Mouse (Mus musculus) inflammation-experienced regulatory T-cells, adult 6 months (primary cell): Measurements from ENCODE around the gene Gm10382. TPM values are rescaled to one million over a fixed set of nuclear protein-coding genes. Genes with fewer than 3 reads are reported as not detected.
"Not testable (repeated sequence)": the region's sequence is repeated elsewhere in the genome, so short reads cannot be mapped to it uniquely, and the experiment has no call there.

ENCODE experiments used
- ATAC-seq: one replicate; pipeline ENCODE4 v1.8.0; 2017
- polyA plus RNA-seq, 3 experiments: library from polyadenylated mRNA; unstranded; fragments of 100-300 nt; shearing (Covaris generic); gene quantifications; one replicate each; pipeline ENCODE4 v1.2.1; 2017

Gene Gm10382
- polyA plus RNA-seq, 3 experiments from 2014 or later, result 0.65 to 1.1 (median 1.0) TPM

DNA sequence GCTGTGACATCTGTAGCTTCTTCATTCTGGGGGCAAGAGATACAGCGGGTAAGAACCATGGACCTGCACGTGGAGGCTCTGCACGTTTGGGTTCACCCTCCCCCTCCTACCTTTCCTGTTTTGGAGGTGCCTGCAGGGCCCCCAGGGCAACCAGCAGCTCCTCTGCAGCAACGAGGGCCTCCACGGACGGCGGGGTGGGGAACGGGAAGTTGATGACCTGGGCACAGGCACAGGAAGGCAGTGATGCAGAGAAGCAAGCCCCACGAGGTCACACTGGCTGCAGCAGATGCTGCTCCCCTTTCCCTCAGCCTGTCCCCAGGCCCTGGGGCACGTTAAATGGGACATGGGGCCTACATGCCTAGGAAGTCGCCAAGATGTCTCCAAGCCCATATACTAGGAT is 30.0 kb downstream of the Gm10382 start:
- ATAC-seq, result no peak

DNA sequence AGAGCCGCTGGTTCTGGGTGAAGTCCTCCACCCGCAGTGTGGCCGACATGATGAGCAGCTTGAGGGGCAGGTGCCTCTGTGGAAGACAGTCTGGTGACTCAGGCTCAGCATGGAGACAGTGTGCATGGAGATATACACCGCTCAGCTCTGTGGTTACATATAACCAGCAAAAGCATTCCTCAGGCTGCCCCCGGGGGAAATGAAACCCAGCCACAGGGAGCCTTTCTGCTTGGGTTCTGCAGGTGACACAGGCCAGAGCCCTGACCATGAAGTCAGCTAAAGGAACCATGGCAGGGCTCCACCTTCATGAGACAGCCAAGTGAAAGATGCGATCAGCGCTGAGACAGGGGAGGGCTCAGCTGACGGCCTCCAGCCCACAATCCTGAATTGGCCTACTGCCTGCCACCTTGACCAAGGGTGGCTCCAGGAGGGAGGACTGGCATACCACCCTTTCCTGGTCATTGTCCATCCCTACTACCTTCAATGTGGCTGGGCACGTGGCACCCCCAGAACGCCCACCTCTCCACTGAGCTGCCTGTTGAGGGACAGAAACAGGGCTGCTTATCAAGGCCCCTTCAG is 36.7 kb downstream of the Gm10382 start:
- no peak for ATAC-seq

DNA sequence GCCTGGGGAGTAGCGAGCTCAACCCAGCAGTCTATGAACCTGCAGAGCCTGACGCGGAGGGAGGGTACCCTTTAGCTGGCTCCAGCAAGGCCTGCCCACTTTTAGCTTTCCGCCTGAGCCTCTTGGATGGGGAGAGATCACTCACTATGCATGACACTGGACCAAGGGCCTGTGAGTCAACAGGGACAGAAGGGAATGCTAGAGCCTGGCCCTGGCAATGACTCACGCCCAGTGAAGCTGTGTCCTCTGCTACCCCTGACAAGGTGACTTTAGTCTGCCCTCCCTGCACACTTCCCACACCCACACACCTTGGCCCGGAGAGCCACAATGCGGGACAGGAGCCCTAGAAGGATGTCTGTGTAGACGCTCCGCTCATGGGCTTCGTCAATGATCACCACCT is 37.2 kb downstream of the Gm10382 start:
- no peak for ATAC-seq

DNA sequence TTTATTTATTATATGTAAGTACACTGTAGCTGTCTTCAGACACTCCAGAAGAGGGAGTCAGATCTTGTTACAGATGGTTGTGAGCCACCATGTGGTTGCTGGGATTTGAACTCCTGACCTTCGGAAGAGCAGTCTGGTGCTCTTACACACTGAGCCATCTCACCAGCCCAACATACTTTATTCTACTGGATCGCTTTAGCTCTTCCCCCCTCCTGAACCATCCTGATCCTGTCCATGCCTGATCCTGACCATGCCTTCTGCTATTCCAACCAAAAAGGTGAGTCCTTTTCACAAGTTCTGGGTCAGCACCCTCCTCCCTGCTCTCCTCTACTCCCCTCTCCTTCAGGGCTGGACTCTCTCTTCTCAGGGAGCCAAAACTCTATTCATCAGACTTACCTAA is 43.2 kb downstream of the Gm10382 start:
- not testable (repeated sequence) for ATAC-seq

DNA sequence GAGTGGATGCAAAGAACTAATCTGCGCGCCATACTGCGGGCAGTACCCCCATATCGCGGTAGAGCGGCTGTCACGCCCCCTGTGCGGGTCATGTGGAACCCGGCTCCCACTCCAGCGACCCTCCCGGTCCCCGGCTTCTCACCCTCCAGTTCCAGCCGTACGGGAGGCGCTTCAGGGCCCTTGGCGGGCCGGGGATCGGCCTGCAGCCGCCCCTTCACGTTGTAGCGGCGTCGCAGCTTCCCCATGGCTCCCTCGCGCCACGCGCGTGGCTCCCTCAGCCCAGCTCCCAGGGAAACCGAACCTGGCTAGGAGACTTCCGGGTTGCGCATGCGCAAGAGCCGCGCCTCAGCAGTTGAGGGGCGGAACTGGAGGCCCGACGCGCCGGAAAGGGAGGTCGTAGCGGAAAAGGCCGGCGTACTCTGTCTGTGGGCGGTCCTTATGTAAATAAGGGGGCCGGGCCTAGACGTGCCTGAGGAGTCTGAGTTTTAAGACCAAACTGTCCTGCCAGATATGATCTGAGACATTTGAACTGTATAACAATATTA is 44.7 kb downstream of the Gm10382 start, which contains the start of gene Dhx37:
Gene Dhx37, minus strand, starts transcription at position 329 of the 545 bp plus-strand sequence.
- ATAC-seq, result peak; percentile 98

DNA sequence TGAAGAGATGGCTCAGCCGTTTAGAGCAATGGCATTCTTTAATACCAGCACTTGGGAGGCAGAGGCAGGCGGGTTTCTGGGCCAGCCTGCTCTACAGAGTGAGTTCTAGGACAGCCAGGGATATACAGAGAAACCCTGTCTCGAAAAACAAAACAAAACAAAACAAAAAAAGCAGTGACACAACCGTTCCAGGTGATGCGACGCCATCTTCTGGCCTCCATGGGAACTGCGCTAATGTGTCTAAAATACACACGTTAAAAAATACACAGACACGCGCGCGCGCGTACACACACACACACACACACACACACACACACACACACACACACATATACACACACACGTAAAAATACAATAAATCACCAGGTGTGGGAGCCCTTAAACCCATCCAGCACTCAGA is 45.2 kb downstream of the Gm10382 start:
- not testable (repeated sequence) for ATAC-seq

Other genes starting within 250 kb of the Gm10382 start
- 1 to 10 TPM; 3.9 to 6.7 (median 4.7) TPM for gene Ncor2, start 210.1 kb upstream of the Gm10382 start, polyA plus RNA-seq
- 10 to 100 TPM in 1 of 3 experiments, 1 to 10 TPM in 2; 3.7 to 11.8 (median 6.6) TPM for gene Scarb1, start 48.2 kb upstream of the Gm10382 start, polyA plus RNA-seq
- 1,000 to 10,000 TPM in 2 of 3 experiments, 100 to 1,000 TPM in 1; 741 to 1,375 (median 1,290) TPM for gene Ubc, start 880 bp downstream of the Gm10382 start, polyA plus RNA-seq
- gene Dhx37, start 44.8 kb downstream of the Gm10382 start, polyA plus RNA-seq, result 10 to 100 TPM in 1 of 3 experiments, 1 to 10 TPM in 2; 6.9 to 10.2 (median 9.2) TPM
- 10 to 100 TPM in 1 of 3 experiments, 1 to 10 TPM in 2; 5.6 to 12.9 (median 8.3) TPM for gene Bri3bp, start 52.2 kb downstream of the Gm10382 start, polyA plus RNA-seq
- gene Aacs, start 86.5 kb downstream of the Gm10382 start, polyA plus RNA-seq, result 10 to 100 TPM; 22.5 to 25.4 (median 24.7) TPM
- gene Tmem132b, start 142.5 kb downstream of the Gm10382 start, polyA plus RNA-seq, result not detected